Mouse (Mus musculus) urinary bladder, postnatal 36 days (tissue): ENCODE results near the gene Kcnk1.

Source experiments
- DNase-seq, 2 experiments: peaks; one replicate each; pipeline ENCODE4 v3.0.0; 2022; ENCODE audit warnings: low spot score in 2 of 2, mixed read lengths in 1 of 2

Kcnk1 gene

DNA sequence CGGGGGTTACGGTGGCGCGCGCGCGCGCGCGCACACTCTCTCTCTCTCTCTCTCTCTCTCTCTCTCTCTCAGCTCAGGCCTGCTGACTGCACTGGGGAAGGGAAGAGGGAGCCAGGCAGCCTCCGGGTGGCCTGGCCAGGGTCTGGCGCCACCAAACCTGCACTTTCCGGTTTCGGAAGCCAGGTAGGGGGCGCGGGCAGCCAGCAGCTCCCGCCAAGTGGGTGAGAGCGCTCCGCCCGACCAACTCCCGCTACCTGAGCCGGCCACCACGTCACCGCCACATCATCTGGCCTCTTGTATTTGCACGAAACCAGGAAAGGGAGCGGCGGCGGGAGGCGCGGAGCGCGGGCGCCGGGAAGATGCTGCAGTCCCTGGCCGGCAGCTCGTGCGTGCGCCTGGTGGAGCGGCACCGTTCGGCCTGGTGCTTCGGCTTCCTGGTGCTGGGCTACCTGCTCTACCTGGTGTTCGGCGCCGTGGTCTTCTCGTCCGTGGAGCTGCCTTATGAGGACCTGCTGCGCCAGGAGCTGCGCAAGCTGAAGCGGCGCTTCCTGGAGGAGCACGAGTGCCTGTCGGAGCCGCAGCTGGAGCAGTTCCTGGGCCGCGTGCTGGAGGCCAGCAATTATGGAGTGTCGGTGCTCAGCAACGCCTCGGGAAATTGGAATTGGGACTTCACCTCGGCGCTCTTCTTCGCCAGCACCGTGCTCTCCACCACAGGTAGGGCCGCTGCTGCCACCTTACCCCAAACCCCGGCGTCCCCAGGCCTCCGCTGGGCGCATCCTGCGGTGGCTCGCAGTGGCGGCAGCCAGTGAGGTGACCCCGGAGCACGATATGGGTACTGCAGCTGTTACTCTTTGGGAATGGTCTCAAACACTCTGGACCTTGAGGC, at the start of gene Kcnk1:
Kcnk1 (plus strand) TSS at position 70 of the 886 bp plus-strand sequence.
- peak; percentile 75 to 84 for DNase-seq

DNA sequence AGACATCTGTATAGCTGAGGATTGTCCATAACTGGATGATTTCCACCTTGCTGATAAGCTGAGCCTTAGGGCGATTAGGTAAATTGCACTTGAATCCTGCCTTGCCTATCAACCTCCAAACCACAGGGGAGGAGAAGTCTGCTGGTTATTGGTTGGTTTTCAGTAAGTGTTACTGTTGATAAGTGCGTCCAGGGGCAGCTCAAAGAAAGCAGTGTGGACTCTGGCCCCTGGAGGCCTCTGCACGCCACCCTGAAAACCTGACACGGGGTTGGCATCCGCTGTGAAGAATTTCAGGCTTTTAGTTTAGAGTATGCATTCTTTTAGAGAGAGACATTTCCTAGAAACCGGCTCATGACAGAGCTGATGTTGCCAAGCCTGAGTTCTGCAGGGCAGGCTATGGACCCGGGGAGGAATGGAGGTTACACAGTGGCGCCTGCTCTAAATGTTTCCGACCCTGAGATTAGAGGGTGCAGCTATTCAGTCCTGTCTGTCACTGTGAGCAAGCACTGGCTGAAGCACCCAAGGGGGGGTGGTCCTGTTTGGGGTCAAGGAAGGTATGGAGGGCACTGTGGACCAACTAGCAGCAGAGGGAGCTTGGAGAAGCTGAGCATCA, 46.2 kb upstream of the Kcnk1 start:
- no peak for DNase-seq

DNA sequence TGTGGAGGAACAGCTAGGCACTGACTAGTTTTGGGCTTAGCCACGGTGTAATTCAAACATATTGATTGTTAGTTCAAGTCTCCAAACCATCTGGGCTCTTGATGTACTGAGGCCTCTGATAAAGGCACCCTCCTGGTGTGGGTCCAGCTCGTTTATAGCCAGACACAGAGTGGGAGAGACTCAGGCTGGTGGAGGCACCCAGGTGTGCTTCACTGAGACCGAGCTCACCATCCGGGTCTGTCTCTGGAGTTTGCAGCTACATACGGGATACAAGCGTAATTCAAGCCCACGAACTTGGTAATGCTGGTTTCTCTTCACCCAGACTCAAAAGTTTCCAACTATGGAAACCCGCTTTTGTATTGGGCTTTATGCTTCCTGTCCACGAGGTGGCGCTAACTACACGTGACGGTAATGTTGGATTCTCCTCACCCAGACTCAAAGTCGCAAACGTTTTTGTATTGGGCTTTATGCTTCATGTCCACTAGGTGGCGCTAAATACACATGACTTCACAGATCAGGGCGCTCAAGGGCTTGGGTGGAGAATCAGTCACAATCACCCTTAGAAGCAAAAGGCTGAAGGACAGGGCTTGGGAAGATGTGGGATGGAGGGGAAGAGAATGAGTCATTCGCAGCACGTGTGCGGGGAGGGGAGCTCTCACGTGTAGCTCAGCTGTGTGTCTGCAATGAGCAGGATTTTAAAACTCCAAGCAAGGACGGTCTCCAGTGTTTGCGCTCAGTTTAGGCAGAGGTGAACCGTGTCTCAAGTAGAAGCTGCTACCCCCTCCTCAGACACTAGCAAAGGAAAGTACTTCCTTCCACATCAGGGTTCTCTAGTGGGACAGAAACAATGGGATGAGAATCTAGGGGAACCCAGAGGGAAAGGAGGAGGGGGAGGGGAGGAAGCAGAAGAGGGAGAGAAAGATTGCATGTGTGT, 44.7 kb upstream of the Kcnk1 start:
- DNase-seq, result peak; percentile 60 to 70

DNA sequence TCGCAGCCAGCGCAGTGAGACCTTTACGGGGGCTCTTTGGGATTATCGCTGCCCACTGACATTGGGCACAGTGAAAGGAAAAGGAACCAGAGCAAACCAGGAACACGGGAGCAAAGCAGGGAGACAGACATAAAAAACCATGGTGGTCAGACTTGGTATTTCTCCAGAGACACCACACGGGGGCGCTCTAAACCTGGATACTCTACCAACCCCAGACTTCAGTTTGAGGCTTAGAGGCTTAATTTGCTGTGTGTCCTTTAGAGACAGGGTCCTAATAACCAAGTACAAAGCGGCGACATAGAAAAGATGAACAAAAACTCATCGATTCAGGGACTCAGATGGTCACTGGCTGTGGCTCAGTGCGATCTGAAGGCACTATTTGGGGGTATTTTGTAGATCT, 39.3 kb upstream of the Kcnk1 start:
- DNase-seq, result peak; percentile 7 to 12

DNA sequence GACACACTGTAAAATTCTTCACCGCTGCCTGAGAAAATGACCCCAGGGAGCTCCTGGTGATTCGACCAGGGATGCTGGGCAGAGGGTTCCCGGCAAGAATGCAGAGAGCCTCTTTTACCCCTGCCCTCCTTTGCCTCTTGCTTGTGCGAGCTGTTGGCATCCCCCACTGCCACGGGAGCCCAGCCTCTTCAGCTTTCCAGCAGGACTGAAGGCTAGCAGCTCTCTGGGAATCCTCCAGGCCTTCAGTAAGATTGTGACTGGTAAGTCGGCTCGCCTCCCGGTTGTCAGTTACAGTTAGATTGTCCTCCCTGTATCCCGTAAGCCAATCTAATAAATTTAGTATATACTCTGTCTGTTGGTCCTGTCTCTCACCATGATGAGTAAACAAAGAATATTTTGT, 38.2 kb upstream of the Kcnk1 start:
- no peak for DNase-seq

DNA sequence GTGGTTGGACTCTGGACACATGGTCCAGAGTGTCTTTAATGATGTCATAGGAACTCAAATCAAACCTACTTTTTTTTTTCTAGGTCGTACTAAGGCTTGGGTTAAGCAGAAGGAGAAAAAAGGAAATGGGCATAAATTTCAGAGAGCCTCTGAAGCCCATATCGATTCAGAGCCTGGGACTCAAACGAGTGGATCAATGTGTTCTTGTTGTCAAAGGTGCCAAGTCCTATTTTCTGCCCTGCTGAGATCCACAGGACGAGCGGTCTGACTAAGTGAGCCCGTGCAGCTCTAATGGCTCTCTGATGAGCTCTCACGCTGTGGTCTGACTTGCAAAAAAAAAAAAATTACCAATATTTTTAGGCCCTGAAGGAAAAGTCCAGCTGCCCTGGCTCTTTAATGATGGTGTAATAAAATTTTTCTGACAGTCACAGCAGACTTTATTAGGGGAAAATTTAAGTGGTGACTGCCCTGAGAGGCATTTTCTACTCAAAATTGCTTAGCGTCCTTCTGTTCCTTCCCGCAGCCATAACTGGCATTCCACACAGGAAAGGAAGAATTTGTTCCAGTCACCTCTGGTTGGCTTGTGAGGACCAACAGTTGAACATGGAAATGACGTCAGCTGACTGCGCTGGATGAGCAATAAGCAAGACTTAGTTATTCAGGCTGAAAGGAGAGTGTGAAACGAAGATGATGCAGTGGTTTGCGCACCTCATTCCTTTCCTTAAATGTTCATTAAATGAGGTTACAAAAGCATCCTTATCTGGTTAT, 37.6 kb upstream of the Kcnk1 start:
- no peak for DNase-seq

DNA sequence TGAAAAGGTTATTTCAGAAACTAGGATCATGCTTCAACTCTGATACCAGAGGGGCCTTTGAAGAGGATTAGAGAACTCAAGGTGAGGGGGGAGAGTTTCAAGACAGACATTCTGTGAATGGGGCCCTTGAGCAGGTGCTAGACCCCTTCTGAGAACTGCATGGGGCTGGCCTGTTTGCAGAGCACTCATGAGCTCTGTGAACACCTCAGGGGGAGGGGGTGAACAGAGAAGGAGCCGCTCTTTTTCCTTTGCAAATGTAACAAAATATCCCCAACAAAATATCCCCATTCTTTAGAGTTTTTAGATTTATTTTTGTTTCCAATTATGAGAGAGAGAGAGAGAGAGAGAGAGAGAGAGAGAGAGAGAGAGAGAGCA, 37.0 kb upstream of the Kcnk1 start:
- no peak for DNase-seq

DNA sequence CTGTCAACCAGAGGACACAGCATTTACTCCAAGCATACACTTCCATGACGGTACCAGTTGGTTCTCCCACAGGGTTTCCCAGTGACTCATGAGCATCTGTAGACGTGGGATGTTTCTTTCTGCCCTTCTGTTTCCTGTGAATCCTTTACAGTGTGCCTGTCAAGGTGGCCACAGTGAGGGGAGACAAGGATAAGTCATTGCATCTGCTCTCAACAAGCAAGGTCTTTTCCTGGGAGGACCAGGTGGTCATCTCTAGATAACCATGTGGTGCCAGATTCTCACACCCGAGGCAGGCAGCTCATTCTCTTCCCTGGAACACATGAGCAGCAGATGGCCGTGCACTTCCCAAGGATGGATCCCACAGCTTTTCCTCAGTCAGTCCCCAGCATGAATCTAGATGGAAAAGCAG, 35.6 kb upstream of the Kcnk1 start:
- DNase-seq, result no peak

DNA sequence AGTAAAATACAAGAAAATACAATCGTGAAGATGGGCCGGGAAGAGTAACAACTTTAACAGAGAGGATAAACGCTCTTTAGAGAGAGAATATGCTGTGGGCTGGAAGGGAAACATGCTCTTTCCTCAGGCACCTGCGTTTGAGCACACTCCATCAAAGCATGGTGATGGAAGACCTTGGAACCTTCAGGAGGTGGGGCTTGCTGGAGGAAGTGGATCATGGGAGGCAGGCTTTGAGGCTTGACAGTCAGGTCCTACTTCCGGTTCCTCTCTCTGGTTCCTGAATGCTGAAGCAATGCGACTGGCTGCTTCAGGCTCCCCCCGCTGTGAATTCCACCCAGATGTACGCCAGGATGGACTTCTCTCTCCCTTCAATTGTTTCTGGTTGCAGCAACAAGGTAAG, 34.9 kb upstream of the Kcnk1 start:
- no peak for DNase-seq

DNA sequence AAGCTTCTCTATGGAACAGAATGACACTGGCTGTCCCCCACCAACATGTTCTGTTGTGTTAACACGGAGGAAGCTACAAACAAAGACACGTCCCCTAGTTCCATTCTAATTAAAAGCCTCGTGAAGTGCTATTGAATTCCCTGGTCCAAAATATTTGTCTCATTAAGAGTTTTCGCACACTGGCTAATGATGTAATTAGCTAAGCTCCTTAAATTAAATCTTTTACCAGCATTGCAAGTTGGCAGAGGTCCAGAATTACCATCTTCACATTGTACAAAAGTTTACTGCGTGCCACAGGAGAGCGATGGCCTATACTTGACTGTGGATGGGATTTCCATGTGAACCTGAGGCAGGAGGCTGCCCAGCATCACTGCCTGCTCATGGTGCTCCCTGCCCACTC, 33.2 kb upstream of the Kcnk1 start:
- no peak for DNase-seq

DNA sequence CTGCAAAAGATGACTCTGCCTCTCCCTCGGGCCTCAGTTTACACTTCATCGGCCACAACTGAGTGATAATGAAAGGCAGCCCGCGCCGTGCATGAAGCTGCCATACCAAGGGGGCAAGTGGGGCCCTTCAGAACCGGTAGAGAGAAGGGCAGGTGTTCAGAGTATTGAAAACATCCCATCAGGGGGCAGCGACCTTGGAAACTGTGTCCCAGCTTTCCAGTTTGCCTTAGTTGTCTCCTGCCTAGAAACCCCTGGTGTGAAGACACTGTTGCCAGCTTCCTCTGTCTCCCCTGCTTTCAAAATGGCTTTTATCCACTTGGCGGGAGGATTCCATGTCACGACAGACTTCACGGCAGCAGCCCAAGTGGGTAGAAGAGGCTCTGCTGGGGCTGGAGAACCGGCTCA, 31.2 kb upstream of the Kcnk1 start:
- DNase-seq, result no peak

DNA sequence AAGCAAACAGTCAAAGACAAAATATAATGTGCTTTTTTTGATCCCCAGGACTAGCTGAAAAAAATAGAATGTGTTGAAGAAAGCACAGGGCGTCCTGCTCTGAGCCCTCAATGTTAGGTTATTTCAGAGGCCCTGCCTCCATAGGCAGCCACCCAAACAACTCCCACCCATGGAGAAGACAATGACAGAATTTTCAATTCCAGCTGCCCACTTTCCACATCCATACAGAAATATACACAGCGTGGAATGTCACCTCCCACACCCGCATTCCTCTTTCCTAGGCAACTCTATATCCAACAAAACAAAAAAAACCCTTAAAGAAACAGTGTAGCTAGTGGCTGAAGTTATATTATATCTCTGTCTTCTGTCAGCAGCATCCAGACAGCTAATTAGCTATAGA, 23.6 kb upstream of the Kcnk1 start:
- no peak for DNase-seq

DNA sequence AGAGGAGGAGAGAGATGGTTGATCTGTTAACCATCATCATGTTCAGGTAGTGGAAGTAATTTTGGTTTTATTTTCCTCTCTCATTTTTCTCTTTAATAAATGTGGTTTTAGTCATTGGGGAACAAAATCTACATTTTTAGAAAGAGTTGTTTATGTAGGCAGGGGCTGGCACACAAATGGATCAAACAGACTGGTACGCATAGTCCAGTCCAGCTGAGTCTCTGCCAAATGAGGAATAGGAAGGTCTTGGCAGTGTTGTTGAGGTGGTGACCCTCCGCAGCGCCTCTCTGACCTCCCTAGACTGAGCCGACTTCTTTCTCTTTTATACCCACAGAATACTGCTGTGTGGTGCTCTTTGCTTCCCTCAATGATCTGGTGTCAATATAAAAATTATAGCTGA, 19.0 kb upstream of the Kcnk1 start:
- DNase-seq, result no peak

DNA sequence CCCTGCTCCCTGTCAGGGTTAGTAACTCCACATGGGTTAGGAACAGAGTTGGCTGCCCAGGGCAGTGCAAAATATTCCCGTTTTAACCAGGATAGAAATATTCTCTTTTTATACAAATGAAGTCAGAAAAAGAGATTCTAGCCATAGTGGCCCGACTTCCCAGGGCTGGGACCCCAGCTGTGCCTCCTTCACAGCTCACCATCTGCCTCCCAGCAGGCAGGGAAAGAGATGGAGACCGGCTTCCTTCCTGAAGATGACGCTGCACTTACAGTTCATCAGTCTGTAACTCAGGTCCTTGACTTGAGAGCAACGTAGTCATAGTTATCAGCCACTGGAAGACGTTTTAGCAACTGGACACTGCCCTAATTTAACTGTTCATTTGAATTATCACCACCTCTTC, 14.1 kb upstream of the Kcnk1 start:
- no peak for DNase-seq

DNA sequence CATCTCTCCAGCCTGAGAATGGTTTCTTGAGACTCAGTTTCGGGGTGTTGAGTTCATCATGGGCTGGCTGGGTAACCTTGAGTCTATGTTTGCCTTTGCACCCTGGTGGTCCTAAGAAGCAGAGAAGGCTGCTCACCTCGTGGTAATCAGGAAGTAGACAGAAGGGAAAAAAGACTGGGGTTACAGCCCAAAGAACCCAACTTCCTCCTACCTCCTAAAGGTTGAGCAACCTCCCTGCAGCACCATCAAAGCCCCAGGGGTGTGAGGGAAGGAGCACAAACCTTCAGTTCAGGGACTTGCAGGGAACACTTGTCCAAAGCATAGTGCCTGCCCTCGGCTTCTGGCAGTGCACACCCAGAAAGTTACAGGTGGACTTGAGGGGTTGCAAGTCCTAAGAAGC, 11.5 kb upstream of the Kcnk1 start:
- DNase-seq, result no peak

DNA sequence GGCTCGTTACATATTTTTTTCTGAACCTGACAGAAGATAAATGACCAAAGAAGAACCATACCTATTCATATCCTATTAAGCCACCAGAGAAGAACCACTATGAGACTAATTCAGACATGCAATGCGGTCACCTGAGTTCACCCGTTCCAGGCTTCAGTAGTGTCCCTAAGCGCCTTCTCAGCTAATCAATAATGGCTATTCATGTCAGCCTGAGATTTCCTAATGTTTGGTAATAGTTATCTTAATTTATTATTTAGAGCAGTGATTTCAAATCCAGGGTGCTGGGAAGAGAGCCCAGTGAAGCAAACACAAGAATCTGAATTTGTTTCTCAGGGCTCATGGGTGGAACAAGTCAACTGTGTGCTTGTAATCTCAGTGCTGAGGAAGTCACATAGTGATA, 10.8 kb upstream of the Kcnk1 start:
- no peak for DNase-seq

DNA sequence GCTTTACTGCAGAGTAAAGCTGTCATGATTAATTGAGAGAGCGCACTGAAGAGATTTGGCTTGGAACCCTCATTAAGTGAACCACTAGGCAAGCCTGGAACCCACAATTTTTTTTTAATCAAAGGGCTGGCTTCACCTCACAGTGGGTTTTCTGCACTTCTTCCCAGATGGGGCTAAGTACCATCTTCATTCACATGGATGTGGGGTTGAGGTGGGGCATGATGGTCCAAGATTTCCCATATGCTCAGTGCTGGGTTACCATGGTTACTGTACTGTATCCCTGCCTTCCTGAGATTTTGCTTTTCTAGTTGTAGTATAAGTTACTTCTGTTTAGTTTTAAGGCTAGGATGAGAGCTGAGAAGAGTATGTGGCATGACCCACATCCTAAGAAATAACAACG, 9.6 kb upstream of the Kcnk1 start:
- DNase-seq, result no peak

DNA sequence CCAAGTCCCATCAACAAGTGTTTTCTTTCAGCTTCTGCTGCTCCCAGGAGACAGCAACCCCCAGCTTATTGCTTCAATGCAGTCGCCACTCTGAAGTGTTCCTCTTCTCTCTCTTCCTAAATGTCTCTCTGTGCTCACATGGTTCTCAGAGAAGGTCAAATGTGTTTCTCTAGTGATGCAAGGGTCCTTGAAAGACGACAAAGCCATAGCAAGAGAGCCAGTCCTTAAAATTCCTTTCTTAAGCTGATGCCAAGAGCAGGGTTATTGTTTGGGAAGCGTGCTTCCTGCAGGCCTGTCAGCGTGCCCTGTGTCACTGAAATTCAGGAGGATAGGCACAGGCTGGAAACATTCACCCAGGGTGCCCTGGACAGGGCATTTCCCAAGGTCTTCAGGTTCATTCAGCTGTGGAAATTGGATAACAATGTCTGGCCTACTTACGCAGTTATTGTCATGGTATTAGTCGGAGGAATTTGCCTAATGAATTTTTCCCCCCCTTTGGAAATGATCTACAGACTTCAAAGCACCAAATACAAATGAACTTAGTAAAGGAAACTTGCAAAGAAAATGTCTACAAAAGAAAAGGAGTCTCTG, 7.9 kb upstream of the Kcnk1 start:
- no peak for DNase-seq

DNA sequence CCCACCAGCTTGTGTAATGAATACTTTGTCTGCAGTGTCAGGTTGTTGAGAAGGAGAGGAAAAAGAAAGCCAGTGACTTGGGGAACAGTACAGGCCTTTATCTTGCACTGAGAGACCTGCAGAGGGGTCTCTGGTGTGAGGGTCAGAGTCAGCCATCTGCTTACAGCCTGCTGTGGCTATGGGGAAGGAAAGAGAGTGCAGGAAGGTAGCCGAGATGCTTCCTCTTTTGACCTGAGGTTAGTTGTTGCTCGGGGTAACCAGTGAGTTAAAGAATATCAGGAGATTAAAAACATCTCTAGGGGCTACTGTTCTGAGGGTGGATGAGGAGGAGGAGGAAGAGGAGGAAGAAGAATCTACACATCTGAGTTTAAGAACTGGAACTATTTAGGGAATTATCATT, 7.0 kb upstream of the Kcnk1 start:
- DNase-seq, result no peak

DNA sequence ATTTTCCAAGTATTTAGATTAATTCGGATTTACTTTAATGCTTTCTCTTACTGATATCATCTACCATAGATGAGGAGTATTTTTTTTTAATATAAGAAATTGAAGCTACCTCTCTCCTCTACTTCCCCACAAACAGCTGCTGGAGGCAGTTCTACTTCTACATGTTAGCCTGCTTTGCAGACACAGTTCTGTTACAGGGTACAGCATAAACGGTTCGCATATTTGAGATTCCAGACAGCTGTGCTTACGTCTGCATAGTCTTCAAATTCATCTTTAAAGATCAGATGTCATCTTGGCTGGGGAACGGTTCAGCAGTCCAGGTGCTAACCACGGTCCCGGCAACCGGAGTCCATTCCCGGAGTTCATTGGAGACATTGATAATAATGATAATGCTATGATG, 1.3 kb upstream of the Kcnk1 start:
- DNase-seq, result no peak
